Mouse (Mus musculus): Measurements from ENCODE around the gene Zfp119a. TPM values are rescaled to one million over a fixed set of nuclear protein-coding genes. Genes with fewer than 3 reads are reported as not detected.
"Not testable (repeated sequence)": the region's sequence is repeated elsewhere in the genome, so short reads cannot be mapped to it uniquely, and the experiment has no call there.

Gene Zfp119a
- 1 to 10 TPM; 3.6 to 4.1 TPM for total RNA-seq (2021)

DNA sequence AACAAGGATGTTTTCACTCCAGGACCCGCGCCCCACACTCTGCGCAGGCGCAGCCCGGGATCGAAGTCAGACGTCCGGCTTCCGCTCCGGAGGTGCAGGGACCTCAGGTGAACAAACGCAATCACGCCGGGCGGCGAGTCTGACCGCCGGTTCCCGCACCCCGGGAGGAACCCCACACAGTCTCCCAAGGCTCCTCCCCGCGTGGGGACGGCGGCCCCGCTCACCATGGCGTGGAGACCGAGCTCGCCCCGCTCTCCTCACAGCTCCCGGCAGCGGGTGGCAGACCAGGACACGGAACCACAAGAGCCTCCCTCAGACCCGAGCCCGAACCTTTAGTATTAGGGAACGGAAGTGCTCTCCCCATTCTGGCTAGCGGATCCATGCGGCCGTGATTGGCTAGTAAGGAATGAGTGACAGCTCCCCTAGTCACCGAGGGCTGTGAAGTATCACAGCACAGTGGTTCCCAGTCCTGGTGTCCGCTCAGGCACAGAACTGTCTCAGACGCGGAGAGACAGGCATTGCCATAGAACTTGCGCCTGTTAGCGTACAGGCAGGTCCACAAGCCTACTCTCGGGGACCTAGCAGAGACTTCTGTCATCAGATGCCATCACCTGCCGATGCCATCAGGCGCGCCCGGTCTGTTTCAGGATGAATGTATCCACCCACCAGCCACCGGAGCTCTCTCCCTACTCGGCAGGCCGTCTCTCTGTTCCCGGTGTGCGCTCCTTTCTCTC lies at the start of gene Zfp119a:
Gene Zfp119a (minus strand): TSS at position 295 of the 734 bp plus-strand sequence.
- peak; percentile 76 for DNase-seq (ENCODE audit: low spot score)
- intact Hi-C loops (cut with DNase I), result loop anchor here (2.0 kb wide), 1 partner anchor 66 kb away; no protein-coding TSS in a partner anchor

DNA sequence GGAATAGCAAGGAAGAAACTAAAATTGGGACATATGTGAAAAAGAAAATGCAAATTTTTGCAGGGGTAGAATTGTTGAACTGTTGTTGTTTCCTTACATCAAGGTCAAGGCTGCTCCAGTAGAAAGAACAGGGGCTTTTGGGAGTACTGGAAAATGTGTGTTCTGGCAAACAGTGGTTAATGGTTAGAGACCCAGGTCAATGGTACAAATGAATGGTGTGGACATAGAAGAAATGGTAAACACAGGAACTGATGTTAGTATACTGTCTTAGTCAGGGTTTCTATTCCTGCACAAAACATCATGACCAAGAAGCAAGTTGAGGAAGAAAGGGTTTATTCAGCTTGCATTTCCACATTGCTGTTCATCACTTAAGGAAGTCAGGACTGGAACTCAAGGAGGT lies 27.9 kb upstream of the Zfp119a start:
- intact Hi-C loops (cut with DNase I), result no loop called here
- no peak for DNase-seq (ENCODE audit: low spot score)

DNA sequence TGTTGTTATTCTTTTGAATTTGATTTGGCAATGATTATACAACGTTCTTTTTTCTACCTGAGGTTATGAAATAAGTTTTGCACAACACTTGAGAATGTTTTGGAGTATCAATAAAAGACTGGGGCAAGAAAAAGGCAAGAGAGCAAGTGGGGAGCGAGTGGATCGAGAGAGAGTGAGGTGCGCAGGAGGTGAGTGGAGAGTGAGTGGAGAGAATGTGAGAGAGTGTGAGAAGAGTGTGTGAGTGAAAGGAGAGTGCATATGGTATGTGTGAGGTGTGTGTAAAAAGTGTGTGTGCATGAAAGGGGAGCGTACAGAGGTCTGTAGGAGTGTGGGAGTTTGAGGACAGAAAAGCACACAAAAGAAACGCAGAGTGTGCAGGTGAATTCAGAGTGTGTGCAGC lies 25.4 kb upstream of the Zfp119a start:
- DNase-seq (ENCODE audit: low spot score), result no peak
- intact Hi-C loops (cut with DNase I), result no loop called here

DNA sequence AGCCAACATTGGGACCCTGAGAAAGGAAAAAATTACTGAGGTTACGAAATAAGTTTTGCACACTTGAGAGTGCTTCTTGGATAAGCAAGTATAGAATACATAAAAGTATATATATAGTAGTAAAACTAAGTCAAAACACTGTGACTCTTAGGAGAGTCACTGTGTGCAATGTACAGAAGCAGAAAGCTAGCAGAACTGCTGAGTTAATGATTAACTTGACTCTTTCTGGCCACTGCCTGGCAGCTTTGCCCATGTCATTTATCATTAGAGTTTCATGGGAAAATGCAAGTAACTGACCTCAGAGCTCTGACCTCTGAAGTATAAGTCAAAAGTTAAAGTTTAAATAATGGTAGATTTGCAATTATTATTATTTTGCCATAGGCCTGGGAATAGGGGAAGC lies 25.0 kb upstream of the Zfp119a start:
- DNase-seq (ENCODE audit: low spot score), result no peak
- intact Hi-C loops (cut with DNase I), result no loop called here

DNA sequence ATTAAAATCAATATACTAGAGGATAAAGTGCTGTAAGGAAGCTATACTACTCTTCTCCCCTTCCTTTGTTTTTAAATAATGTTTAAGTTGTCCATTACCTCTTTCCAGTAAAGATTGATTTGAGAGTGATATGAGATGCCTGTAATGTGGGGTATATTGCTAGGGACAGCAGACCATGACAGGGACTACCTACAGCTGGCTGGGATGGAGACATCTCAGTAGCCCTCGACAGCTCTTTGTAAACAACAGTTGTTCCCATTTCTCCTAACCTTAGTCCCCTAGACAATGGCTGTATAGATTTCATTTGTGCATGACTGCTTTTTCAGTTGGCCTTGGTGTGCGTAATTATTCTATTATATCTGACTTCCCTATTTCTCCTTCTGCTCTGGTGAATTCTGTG lies 24.4 kb upstream of the Zfp119a start:
- intact Hi-C loops (cut with DNase I), result no loop called here
- DNase-seq (ENCODE audit: low spot score), result no peak

DNA sequence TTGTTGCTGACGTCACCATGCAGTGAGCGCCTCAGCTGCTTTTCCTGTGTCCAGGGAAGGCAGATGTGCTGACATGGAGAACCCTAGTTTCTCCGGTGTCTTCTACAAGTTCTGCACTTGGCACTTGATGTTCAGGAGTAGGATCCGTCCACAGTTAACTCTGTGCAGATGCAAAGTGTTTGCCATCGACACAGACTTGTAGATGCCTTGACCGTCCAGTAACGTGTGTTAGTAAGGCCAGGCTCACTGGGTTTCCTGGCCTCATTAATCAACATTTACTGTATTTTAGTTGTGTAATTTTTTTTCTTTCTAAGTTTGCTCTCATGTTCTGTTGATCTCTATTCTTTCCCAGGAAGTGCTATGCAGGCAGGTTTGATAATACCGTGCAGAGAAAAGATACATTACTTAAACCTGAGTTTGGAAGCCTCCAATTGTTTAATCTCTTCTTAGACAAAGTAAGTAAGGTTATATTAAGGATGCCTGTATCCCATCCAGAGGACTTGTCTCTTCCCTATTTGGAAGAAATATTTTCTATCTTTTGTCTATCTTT lies 13.8 kb upstream of the Zfp119a start:
- intact Hi-C loops (cut with DNase I); DNase-seq (ENCODE audit: low spot score): not testable (repeated sequence)

DNA sequence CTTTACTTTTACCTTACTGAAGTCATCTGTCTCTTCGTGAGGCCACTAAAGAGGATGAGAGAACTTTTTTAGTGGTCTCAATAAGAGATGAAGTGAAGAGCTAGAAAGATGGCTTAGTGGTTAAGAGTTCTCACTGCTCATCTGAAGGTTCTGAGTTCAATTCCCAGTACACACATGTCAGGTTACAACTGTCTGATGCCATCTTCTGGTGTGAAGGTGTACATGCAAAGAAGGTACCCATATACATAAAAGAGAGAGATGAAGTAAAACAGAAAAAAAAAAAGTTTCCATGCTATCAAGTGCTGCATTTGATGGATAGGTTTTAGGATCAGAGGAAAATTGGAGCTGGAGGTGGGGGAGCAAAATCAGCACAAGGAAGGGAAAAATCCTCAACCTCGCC lies 6.2 kb upstream of the Zfp119a start:
- intact Hi-C loops (cut with DNase I), result loop anchor here (5.0 kb wide), 2 partner anchors 72 to 183 kb away; partner anchors contain the start of gene Yju2
- DNase-seq (ENCODE audit: low spot score), result no peak

DNA sequence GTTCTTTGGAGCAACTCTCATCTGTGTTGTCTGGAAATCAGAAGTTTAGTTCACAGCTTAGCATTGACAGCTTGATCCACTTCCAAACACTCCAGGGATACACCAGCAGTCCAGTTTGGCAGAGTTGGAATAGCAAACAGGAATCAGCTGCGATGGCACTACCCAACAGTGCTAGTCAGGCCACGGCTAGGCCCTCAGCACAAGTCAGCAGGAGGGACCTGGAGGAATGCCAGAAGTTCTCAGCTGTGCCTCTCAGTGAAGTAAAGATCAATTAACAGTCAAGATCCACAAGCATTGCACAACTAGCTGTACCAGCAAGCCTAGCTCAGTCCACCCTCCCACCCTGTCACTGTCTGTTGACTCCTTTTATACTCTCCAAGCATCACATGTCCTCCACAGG lies 4.9 kb upstream of the Zfp119a start:
- DNase-seq (ENCODE audit: low spot score), result no peak
- intact Hi-C loops (cut with DNase I), result loop anchor here (5.0 kb wide), 1 partner anchor 74 kb away; the partner anchor contains the start of gene Yju2

DNA sequence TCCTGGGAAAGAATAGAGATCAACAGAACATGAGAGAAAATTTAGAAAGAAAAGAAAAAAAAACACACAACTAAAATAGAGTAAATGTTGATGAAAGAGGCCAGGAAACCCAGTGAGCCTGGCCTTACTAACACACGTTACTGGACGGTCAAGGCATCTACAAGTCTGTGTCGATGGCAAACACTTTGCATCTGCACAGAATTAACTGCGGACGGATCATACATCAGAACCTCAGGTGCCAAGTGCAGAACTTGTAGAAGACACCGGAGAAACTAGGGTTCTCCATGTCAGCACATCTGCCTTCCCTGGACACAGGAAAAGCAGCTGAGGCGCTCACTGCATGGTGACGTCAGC lies 471 bp downstream of the Zfp119a start:
- intact Hi-C loops (cut with DNase I), result loop anchor here (2.0 kb wide), 1 partner anchor 67 kb away; no protein-coding TSS in a partner anchor
- not testable (repeated sequence) for DNase-seq (ENCODE audit: low spot score)

DNA sequence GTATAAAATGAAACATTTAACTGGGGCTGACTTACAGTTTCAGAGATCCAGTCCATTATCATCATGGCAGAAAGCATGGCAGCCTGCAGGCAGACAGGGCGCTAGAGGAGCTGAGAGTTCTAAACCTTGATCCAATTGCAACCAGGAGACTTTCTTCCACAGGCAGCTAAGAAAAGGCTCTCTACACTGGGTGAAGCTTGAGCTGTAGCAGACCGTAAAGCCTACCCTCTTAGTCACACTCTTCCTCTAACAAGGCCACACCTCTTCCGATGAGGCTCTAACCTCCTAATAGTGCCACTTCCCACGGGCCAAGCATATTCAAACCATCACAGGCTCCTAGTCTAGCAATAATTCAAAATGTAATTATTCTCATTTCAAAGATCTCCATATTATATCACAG lies 1.5 kb downstream of the Zfp119a start:
- DNase-seq (ENCODE audit: low spot score), result no peak
- intact Hi-C loops (cut with DNase I), result no loop called here

DNA sequence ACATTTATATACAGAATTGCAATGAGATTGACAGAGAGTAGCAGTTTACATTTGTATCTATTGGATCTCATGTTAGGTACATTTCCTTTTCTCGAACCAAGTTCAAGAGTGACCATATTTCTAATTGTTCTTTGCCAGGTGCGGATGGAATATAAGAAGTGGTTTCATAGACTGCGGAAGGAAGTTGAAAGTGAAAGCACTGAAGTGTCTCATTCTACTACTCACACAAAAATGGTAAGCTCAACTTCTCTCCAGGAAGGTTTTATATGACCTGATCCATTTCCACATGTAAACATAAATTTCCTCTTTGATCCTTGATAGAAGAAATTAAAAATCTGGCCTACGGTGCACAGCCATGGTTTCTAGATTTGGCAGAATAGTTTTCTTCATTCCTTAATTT lies 35.7 kb downstream of the Zfp119a start:
- intact Hi-C loops (cut with DNase I), result no loop called here
- DNase-seq (ENCODE audit: low spot score), result no peak

DNA sequence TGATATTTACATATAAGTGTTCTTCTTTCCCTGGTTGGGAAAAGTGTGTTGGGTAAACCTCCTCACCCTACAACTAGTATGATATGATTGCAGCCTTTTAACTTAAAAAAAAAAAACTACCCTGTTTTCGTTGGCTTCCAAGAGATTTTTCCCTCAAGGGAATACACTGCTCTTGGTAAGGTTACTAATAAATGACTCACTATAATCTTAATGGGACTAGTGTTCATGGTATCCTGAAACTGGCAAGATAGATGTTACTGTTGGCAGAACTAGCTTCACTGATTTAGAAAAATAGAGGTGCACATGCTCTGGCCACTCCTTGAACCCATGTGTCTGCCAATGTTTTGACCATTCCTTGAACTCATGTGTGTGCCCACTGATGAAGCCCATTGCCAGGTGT lies 57.2 kb downstream of the Zfp119a start:
- intact Hi-C loops (cut with DNase I), result no loop called here
- no peak for DNase-seq (ENCODE audit: low spot score)

DNA sequence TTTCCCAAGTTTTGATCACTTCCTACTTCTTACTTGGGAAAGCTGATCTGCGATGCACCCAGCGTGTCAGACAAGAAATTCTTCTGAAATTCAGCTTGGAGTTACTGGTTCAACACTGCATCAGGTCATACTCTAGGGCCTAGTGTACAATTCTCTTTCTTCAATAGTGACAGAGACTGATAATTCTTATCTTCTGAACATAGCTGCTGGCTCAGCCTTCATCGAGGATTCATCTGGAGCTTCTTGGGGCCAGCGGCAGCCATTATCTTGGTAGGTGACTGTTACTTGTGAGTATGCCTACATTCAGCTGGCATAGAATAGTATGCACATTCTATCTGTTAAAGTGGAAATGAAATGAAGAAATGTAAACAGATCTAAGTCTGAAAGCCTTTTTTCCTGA lies 61.9 kb downstream of the Zfp119a start:
- intact Hi-C loops (cut with DNase I), result no loop called here
- no peak for DNase-seq (ENCODE audit: low spot score)

Other genes with a start within 250 kb of the Zfp119a start
- gene Pot1b, start 166.3 kb downstream of the Zfp119a start, total RNA-seq (2021), result 1 to 10 TPM; 2.8 to 3.1 TPM
- gene Adgre4, start 128.9 kb downstream of the Zfp119a start, total RNA-seq (2021), result under 1 TPM; 0.42 to 0.44 TPM
- 1 to 10 TPM; 4.3 to 5.3 TPM for gene Zfp959, start 13.2 kb upstream of the Zfp119a start, total RNA-seq (2021)
- gene Zfp119b, start 70.6 kb upstream of the Zfp119a start, total RNA-seq (2021), result 1 to 10 TPM; 3.1 to 3.6 TPM
- under 1 TPM; 0.75 to 0.81 TPM for gene Ebi3, start 73.7 kb upstream of the Zfp119a start, total RNA-seq (2021)
- gene Yju2, start 80.2 kb upstream of the Zfp119a start, total RNA-seq (2021), result 1 to 10 TPM; 9.6 to 9.7 TPM
- under 1 TPM; 0.49 to 0.92 TPM for gene Shd, start 91.5 kb upstream of the Zfp119a start, total RNA-seq (2021)
- gene Fsd1, start 107.6 kb upstream of the Zfp119a start, total RNA-seq (2021), result under 1 TPM in 1 of 2 experiments, not detected in 1; 0.47 TPM
- gene Stap2, start 126.7 kb upstream of the Zfp119a start, total RNA-seq (2021), result 10 to 100 TPM; 14.1 to 14.6 TPM
- 10 to 100 TPM; 50.0 to 59.4 TPM for gene Mpnd, start 126.8 kb upstream of the Zfp119a start, total RNA-seq (2021)
- 10 to 100 TPM; 17.6 to 19.8 TPM for gene Sh3gl1, start 157.7 kb upstream of the Zfp119a start, total RNA-seq (2021)
- 1 to 10 TPM in 1 of 2 experiments, under 1 TPM in 1; 0.95 to 1.2 TPM for gene Chaf1a, start 161.5 kb upstream of the Zfp119a start, total RNA-seq (2021)
- gene Ubxn6, start 196.1 kb upstream of the Zfp119a start, total RNA-seq (2021), result 10 to 100 TPM; 49.7 to 51.5 TPM
- gene Hdgfl2, start 200.7 kb upstream of the Zfp119a start, total RNA-seq (2021), result 10 to 100 TPM; 33.6 to 36.4 TPM
- gene Plin4, start 230.9 kb upstream of the Zfp119a start, total RNA-seq (2021), result 100 to 1,000 TPM; 135 to 136 TPM
- 100 to 1,000 TPM; 143 to 166 TPM for gene Plin5, start 238.7 kb upstream of the Zfp119a start, total RNA-seq (2021)
- gene Lrg1, start 243.1 kb upstream of the Zfp119a start, total RNA-seq (2021), result 10 to 100 TPM; 53.8 to 55.0 TPM